In genomic region chr14:103792726-103793125, GRCm38 (mm10) we compare ENCODE assay signal across 19 mouse cellular contexts. TPM values are rescaled to one million over a fixed set of nuclear protein-coding genes. Genes with fewer than 3 reads are reported as not detected.
DNase-seq lines count a peak whose midpoint lies in the region; ATAC-seq lines count a peak whose summit lies in the region.
"Had no signal": no experiment of that assay in that cellular context is flagged by ENCODE, and none has a peak within 500 bp of the region (broad histone marks: within the 10 kb centered on the region; RNA-seq: fewer than 3 reads in every experiment).

No protein-coding gene starts in this region.

- no peak overlapping the region for H3K9ac ChIP-seq in hindbrain, embryonic 16.5 days (ENCODE audit: low read depth, low read length)
- H3K9ac ChIP-seq in midbrain, embryonic 12.5 days (replicated peaks) = no peak overlapping the region
- H3K9ac ChIP-seq in midbrain, embryonic 15.5 days = no peak overlapping the region
- H3K9ac ChIP-seq: embryonic facial prominence, embryonic 12.5 days; kidney, embryonic 15.5 days; liver, embryonic 12.5 days; lung, embryonic 14.5 days; stomach, embryonic 15.5 days had no signal

- WGBS in hindbrain, embryonic 10.5 days = 42% methylated on average over 1 of the region's 1 CpGs
- 44% methylated on average over 1 of the region's 1 CpGs for WGBS in hindbrain, embryonic 16.5 days
- 14% methylated on average over 1 of the region's 1 CpGs for WGBS in midbrain, embryonic 12.5 days
- 8% methylated on average over 1 of the region's 1 CpGs for WGBS in midbrain, embryonic 15.5 days
- WGBS in embryonic facial prominence, embryonic 10.5 days = 44% methylated on average over 1 of the region's 1 CpGs

- H3K27ac ChIP-seq in hindbrain, embryonic 10.5 days = peak overlapping the region; percentile 75
- no peak overlapping the region for H3K27ac ChIP-seq in hindbrain, embryonic 16.5 days (ENCODE audit: low read depth, low read length)
- H3K27ac ChIP-seq in midbrain, embryonic 12.5 days (replicated peaks) = no peak overlapping the region
- H3K27ac ChIP-seq in midbrain, embryonic 15.5 days = no peak overlapping the region
- H3K27ac ChIP-seq in embryonic facial prominence, embryonic 10.5 days (replicated peaks) = no peak overlapping the region; the same call in 1 of the 2 replicates
- H3K27ac ChIP-seq: embryonic facial prominence, embryonic 12.5 days; kidney, embryonic 15.5 days; liver, embryonic 12.5 days; stomach, embryonic 15.5 days had no signal

- no peaks in the 10 kb centered on the region for H3K36me3 ChIP-seq in hindbrain, embryonic 10.5 days
- H3K36me3 ChIP-seq in hindbrain, embryonic 16.5 days (ENCODE audit: control insufficient read depth, insufficient read depth, low read length) = no peaks in the 10 kb centered on the region
- H3K36me3 ChIP-seq in midbrain, embryonic 12.5 days = no peaks in the 10 kb centered on the region
- no peaks in the 10 kb centered on the region for H3K36me3 ChIP-seq in midbrain, embryonic 15.5 days (replicated peaks)
- H3K36me3 ChIP-seq in embryonic facial prominence, embryonic 10.5 days (replicated peaks) = no peaks in the 10 kb centered on the region
- H3K36me3 ChIP-seq: embryonic facial prominence, embryonic 12.5 days; G1E; kidney, embryonic 15.5 days; liver, embryonic 12.5 days; stomach, embryonic 15.5 days had no signal

- no peak for ATAC-seq in hindbrain, embryonic 16.5 days
- ATAC-seq in midbrain, embryonic 12.5 days (ENCODE audit: low FRiP score, low read depth) = peak; percentile 77; the same call in 1 of the 2 replicates
- ATAC-seq in midbrain, embryonic 15.5 days (replicated peaks) = no peak
- ATAC-seq: inflammation-experienced regulatory T-cells, adult 6 months; liver, embryonic 12.5 days had no signal

- H3K4me2 ChIP-seq in hindbrain, embryonic 16.5 days (ENCODE audit: low read length) = no peak overlapping the region
- H3K4me2 ChIP-seq in midbrain, embryonic 12.5 days (replicated peaks) = no peak overlapping the region
- H3K4me2 ChIP-seq in midbrain, embryonic 15.5 days = no peak overlapping the region
- H3K4me2 ChIP-seq: embryonic facial prominence, embryonic 12.5 days; kidney, embryonic 15.5 days; liver, embryonic 12.5 days; lung, embryonic 14.5 days; stomach, embryonic 15.5 days had no signal

- DNase-seq in hindbrain, embryonic 10.5 days (ENCODE audit: low spot score) = peak; percentile 18
- DNase-seq in embryonic facial prominence, embryonic 10.5 days (ENCODE audit: low spot score) = peak; percentile 26
- DNase-seq in retina, postnatal 1 day = peak; percentile 42
- DNase-seq in ovary, postnatal 14 days (ENCODE audit: low spot score) = no peak
- DNase-seq: gastrocnemius, postnatal 10 days; heart, adult 18-20 months; heart, postnatal 10 days; lung, embryonic 14.5 days; lung, postnatal 4 days; right cerebral cortex, adult 18-20 months had no signal

- no peaks in the 10 kb centered on the region for H3K27me3 ChIP-seq in hindbrain, embryonic 10.5 days (ENCODE audit: insufficient read depth, poor library complexity, severe bottlenecking)
- no peaks in the 10 kb centered on the region for H3K27me3 ChIP-seq in hindbrain, embryonic 16.5 days (replicated peaks; ENCODE audit: control insufficient read depth, insufficient read depth, low read length)
- no peaks in the 10 kb centered on the region for H3K27me3 ChIP-seq in midbrain, embryonic 12.5 days
- H3K27me3 ChIP-seq in midbrain, embryonic 15.5 days (replicated peaks) = no peaks in the 10 kb centered on the region
- H3K27me3 ChIP-seq in embryonic facial prominence, embryonic 10.5 days (replicated peaks; ENCODE audit: low read depth, poor library complexity, severe bottlenecking) = no peaks in the 10 kb centered on the region
- H3K27me3 ChIP-seq: embryonic facial prominence, embryonic 12.5 days; kidney, embryonic 15.5 days; liver, embryonic 12.5 days; stomach, embryonic 15.5 days had no signal

- peaks cover 4% of the 10 kb centered on the region; the same call in 1 of the 2 replicates for H3K9me3 ChIP-seq in hindbrain, embryonic 10.5 days
- H3K9me3 ChIP-seq in hindbrain, embryonic 16.5 days (ENCODE audit: control insufficient read depth, low read length) = 0 out of 2 replicates have a peak, but pooled peaks cover 2% of the 10 kb centered on the region
- H3K9me3 ChIP-seq in midbrain, embryonic 12.5 days = peaks cover 4% of the 10 kb centered on the region; the same call in 1 of the 2 replicates
- no peaks in the 10 kb centered on the region for H3K9me3 ChIP-seq in midbrain, embryonic 15.5 days
- H3K9me3 ChIP-seq in embryonic facial prominence, embryonic 10.5 days = no peaks in the 10 kb centered on the region
- H3K9me3 ChIP-seq: embryonic facial prominence, embryonic 12.5 days; kidney, embryonic 15.5 days; liver, embryonic 12.5 days; stomach, embryonic 15.5 days had no signal

- H3K4me1 ChIP-seq in hindbrain, embryonic 10.5 days (replicated peaks) = peaks cover 11% of the 10 kb centered on the region
- H3K4me1 ChIP-seq in hindbrain, embryonic 16.5 days (ENCODE audit: control insufficient read depth, insufficient read depth, low read depth, low read length) = no peaks in the 10 kb centered on the region
- peaks cover 14% of the 10 kb centered on the region for H3K4me1 ChIP-seq in midbrain, embryonic 12.5 days
- 0 out of 2 replicates have a peak, but pooled peaks cover 7% of the 10 kb centered on the region for H3K4me1 ChIP-seq in midbrain, embryonic 15.5 days
- peaks cover 9% of the 10 kb centered on the region; the same call in 1 of the 2 replicates for H3K4me1 ChIP-seq in embryonic facial prominence, embryonic 10.5 days
- H3K4me1 ChIP-seq: embryonic facial prominence, embryonic 12.5 days; kidney, embryonic 15.5 days; liver, embryonic 12.5 days; stomach, embryonic 15.5 days had no signal

- no peak overlapping the region for H3K4me3 ChIP-seq in hindbrain, embryonic 10.5 days
- no peak overlapping the region for H3K4me3 ChIP-seq in hindbrain, embryonic 16.5 days (ENCODE audit: low read length)
- no peak overlapping the region for H3K4me3 ChIP-seq in midbrain, embryonic 12.5 days
- H3K4me3 ChIP-seq in midbrain, embryonic 15.5 days = no peak overlapping the region
- no peak overlapping the region for H3K4me3 ChIP-seq in embryonic facial prominence, embryonic 10.5 days
- H3K4me3 ChIP-seq: embryonic facial prominence, embryonic 12.5 days; kidney, embryonic 15.5 days; liver, embryonic 12.5 days; stomach, embryonic 15.5 days had no signal

RNA-seq across cellular contexts. Expression of gene Ednrb, which starts 51.5 kb away (rescaled TPM):
- 76.5 and 105 TPM in 2 replicates for polyA plus RNA-seq in hindbrain, embryonic 10.5 days (2016; fragmentation: Nextera tagmentation; extraction: Ambion mirVana)
- 139 and 159 TPM in 2 replicates for polyA plus RNA-seq in hindbrain, embryonic 16.5 days (2015; fragmentation: Nextera tagmentation; extraction: Ambion mirVana)
- 97.8 and 106 TPM in 2 replicates for polyA plus RNA-seq in midbrain, embryonic 12.5 days (2016; fragmentation: Nextera tagmentation; extraction: Ambion mirVana)
- polyA plus RNA-seq in midbrain, embryonic 15.5 days (2015; fragmentation: Nextera tagmentation; extraction: Ambion mirVana) = 84.8 and 94.4 TPM in 2 replicates
- polyA plus RNA-seq in embryonic facial prominence, embryonic 10.5 days (2016; fragmentation: Nextera tagmentation; extraction: Ambion mirVana) = 21.1 and 34.5 TPM in 2 replicates
- polyA plus RNA-seq: G1E; inflammation-experienced regulatory T-cells, adult 6 months had no signal
